Mouse (Mus musculus): ENCODE data around the gene Rangrf. TPM values are rescaled to one million over a fixed set of nuclear protein-coding genes. Genes with fewer than 3 reads are reported as not detected.
A peak's percentile ranks its signal among the peaks of the same experiment; 100 is the strongest.
"Not testable (repeated sequence)": the region's sequence is repeated elsewhere in the genome, so short reads cannot be mapped to it uniquely, and the experiment has no call there.

The Rangrf gene
- polyA plus RNA-seq, 1 experiment from 2014 or later: 13.6 TPM

- no peaks in the 10 kb centered on the region for H3K36me3 ChIP-seq (ENCODE audit: control insufficient read depth, insufficient read depth)
- no peak for TF ChIP-seq CTCF (IDR thresholded peaks at IDR 0.05; ENCODE audit: low read depth)
- 88% methylated on average over 8 of the region's 8 CpGs for WGBS
- H3K4me2 ChIP-seq (replicated peaks; ENCODE audit: low read depth): no peak overlapping the region
- no peaks in the 10 kb centered on the region for H3K4me1 ChIP-seq (replicated peaks; ENCODE audit: control insufficient read depth, insufficient read depth, low read length)
- H3K27ac ChIP-seq (ENCODE audit: low read depth, low read length): no peak overlapping the region
- H3K9ac ChIP-seq (ENCODE audit: low read depth, low read length): no peak overlapping the region
- H3K27me3 ChIP-seq (replicated peaks; ENCODE audit: control insufficient read depth, insufficient read depth, low read length): 0 out of 2 replicates have a peak, but pooled peaks cover 7% of the 10 kb centered on the region
- H3K4me3 ChIP-seq (ENCODE audit: low read depth, low read length): no peak overlapping the region
- ATAC-seq: no peak
- H3K9me3 ChIP-seq (ENCODE audit: control insufficient read depth): no peaks in the 10 kb centered on the region
Measured at GRCm38 (mm10) chr11:68942731-68943130, 32.3 kb downstream of the Rangrf start.

- Histone ChIP-seq H3K27me3 (replicated peaks; ENCODE audit: control insufficient read depth, insufficient read depth, low read length) (no peaks in the 10 kb centered on the region), H3K4me3 (ENCODE audit: low read depth, low read length) (peak overlapping the region; percentile 53), H3K9ac (ENCODE audit: low read depth, low read length) (no peak overlapping the region), H3K9me3 (ENCODE audit: control insufficient read depth) (no peaks in the 10 kb centered on the region), H3K36me3 (ENCODE audit: control insufficient read depth, insufficient read depth) (no peaks in the 10 kb centered on the region), H3K4me1 (replicated peaks; ENCODE audit: control insufficient read depth, insufficient read depth, low read length) (no peaks in the 10 kb centered on the region), H3K27ac (ENCODE audit: low read depth, low read length) (no peak overlapping the region), H3K4me2 (replicated peaks; ENCODE audit: low read depth) (peak overlapping the region; percentile 74)
- ATAC-seq: no peak
- no peak for TF ChIP-seq CTCF (IDR thresholded peaks at IDR 0.05; ENCODE audit: low read depth)
- 51% methylated on average over 4 of the region's 4 CpGs for WGBS
Measured at GRCm38 (mm10) chr11:68940516-68940915, 34.5 kb downstream of the Rangrf start.

GRCm38 (mm10) chr11:68939451-68940304, 35.3 kb downstream of the Rangrf start:
- no peak for TF ChIP-seq CTCF (IDR thresholded peaks at IDR 0.05; ENCODE audit: low read depth)
- under 1% methylated on average over 16 of the region's 16 CpGs for WGBS
- ATAC-seq: peak; percentile 97

GRCm38 (mm10) chr11:68936951-68937350, 38.0 kb downstream of the Rangrf start:
- H3K4me2 ChIP-seq (replicated peaks; ENCODE audit: low read depth); H3K4me1 ChIP-seq (replicated peaks; ENCODE audit: control insufficient read depth, insufficient read depth, low read length); H3K4me3 ChIP-seq (ENCODE audit: low read depth, low read length); H3K36me3 ChIP-seq (ENCODE audit: control insufficient read depth, insufficient read depth); H3K27me3 ChIP-seq (replicated peaks; ENCODE audit: control insufficient read depth, insufficient read depth, low read length); ATAC-seq; H3K9me3 ChIP-seq (ENCODE audit: control insufficient read depth); H3K9ac ChIP-seq (ENCODE audit: low read depth, low read length); H3K27ac ChIP-seq (ENCODE audit: low read depth, low read length): not testable (repeated sequence)
- 80% methylated on average over 4 of the region's 4 CpGs for WGBS

More at GRCm38 (mm10) chr11:68939451-68940304, 35.3 kb downstream of the Rangrf start:
- no peak overlapping the region for H3K27ac ChIP-seq (ENCODE audit: low read depth, low read length)
- H3K9me3 ChIP-seq (ENCODE audit: control insufficient read depth): no peaks in the 10 kb centered on the region
- peak overlapping the region; percentile 74 for H3K4me2 ChIP-seq (replicated peaks; ENCODE audit: low read depth)
- peak overlapping the region; percentile 19 for H3K9ac ChIP-seq (ENCODE audit: low read depth, low read length)
- H3K27me3 ChIP-seq (replicated peaks; ENCODE audit: control insufficient read depth, insufficient read depth, low read length): no peaks in the 10 kb centered on the region
- H3K36me3 ChIP-seq (ENCODE audit: control insufficient read depth, insufficient read depth): no peaks in the 10 kb centered on the region
- H3K4me3 ChIP-seq (ENCODE audit: low read depth, low read length): peak overlapping the region; percentile 53
- no peaks in the 10 kb centered on the region for H3K4me1 ChIP-seq (replicated peaks; ENCODE audit: control insufficient read depth, insufficient read depth, low read length)

- TF ChIP-seq CTCF (IDR thresholded peaks at IDR 0.05; ENCODE audit: low read depth): no peak
- WGBS: 80% methylated on average over 5 of the region's 5 CpGs
- no peaks in the 10 kb centered on the region for H3K36me3 ChIP-seq (ENCODE audit: control insufficient read depth, insufficient read depth)
- no peaks in the 10 kb centered on the region for H3K9me3 ChIP-seq (ENCODE audit: control insufficient read depth)
- no peak overlapping the region for H3K27ac ChIP-seq (ENCODE audit: low read depth, low read length)
- H3K4me2 ChIP-seq (replicated peaks; ENCODE audit: low read depth): no peak overlapping the region
- H3K4me1 ChIP-seq (replicated peaks; ENCODE audit: control insufficient read depth, insufficient read depth, low read length): no peaks in the 10 kb centered on the region
- no peaks in the 10 kb centered on the region for H3K27me3 ChIP-seq (replicated peaks; ENCODE audit: control insufficient read depth, insufficient read depth, low read length)
- H3K9ac ChIP-seq (ENCODE audit: low read depth, low read length): no peak overlapping the region
- no peak overlapping the region for H3K4me3 ChIP-seq (ENCODE audit: low read depth, low read length)
- no peak for ATAC-seq
Measured at GRCm38 (mm10) chr11:68933885-68934507, 41.0 kb downstream of the Rangrf start.

GRCm38 (mm10) chr11:68929947-68930346, 45.0 kb downstream of the Rangrf start:
- Histone ChIP-seq H3K4me3 (ENCODE audit: low read depth, low read length) (no peak overlapping the region), H3K36me3 (ENCODE audit: control insufficient read depth, insufficient read depth) (no peaks in the 10 kb centered on the region), H3K4me1 (replicated peaks; ENCODE audit: control insufficient read depth, insufficient read depth, low read length) (no peaks in the 10 kb centered on the region), H3K27ac (ENCODE audit: low read depth, low read length) (no peak overlapping the region), H3K4me2 (replicated peaks; ENCODE audit: low read depth) (no peak overlapping the region), H3K27me3 (replicated peaks; ENCODE audit: control insufficient read depth, insufficient read depth, low read length) (no peaks in the 10 kb centered on the region), H3K9ac (ENCODE audit: low read depth, low read length) (no peak overlapping the region), H3K9me3 (ENCODE audit: control insufficient read depth) (no peaks in the 10 kb centered on the region)
- no peak for ATAC-seq
- WGBS: 28% methylated on average over 6 of the region's 6 CpGs
- no peak for TF ChIP-seq CTCF (IDR thresholded peaks at IDR 0.05; ENCODE audit: low read depth)
